Mouse (Mus musculus): Measurements from ENCODE around the gene Ift122.

- TF ChIP-seq UBTF (IDR thresholded peaks at IDR 0.05; ENCODE audit: borderline replicate concordance, insufficient read depth, low read depth, low read length) (no peak), POLR2A (IDR thresholded peaks at IDR 0.05; ENCODE audit: control insufficient read depth in 1 of 2, insufficient read depth in 1 of 2, low read depth in 1 of 2, low read length in 2 of 2, poor library complexity in 1 of 2) (no peak), GATA1 (IDR thresholded peaks at IDR 0.05; ENCODE audit: low read depth, low read length) (no peak), EP300 (IDR thresholded peaks at IDR 0.05; ENCODE audit: low read depth in 1 of 2, low read length in 2 of 2) (no peak), CTCF (IDR thresholded peaks at IDR 0.05 in 2 of 3, conservative IDR thresholded peaks at IDR 0.05 in 1 of 3; ENCODE audit: control insufficient read depth in 1 of 3, insufficient read depth in 1 of 3, low read depth in 2 of 3, low read length in 3 of 3, poor library complexity in 1 of 3, severe bottlenecking in 1 of 3) (no peak), JUND (IDR thresholded peaks at IDR 0.05; ENCODE audit: low read depth, low read length) (no peak), MYC (IDR thresholded peaks at IDR 0.05; ENCODE audit: low read depth, low read length) (no peak), NELFE (IDR thresholded peaks at IDR 0.05; ENCODE audit: low read depth, low read length) (no peak), CHD2 (IDR thresholded peaks at IDR 0.05; ENCODE audit: low read length) (no peak), MYB (IDR thresholded peaks at IDR 0.05; ENCODE audit: low read depth, low read length) (no peak), MEF2A (IDR thresholded peaks at IDR 0.05; ENCODE audit: extremely low read depth, insufficient replicate concordance, low read depth, low read length, poor library complexity, severe bottlenecking) (no peak)
These were observed 73.1 kb downstream of the Ift122 start for GRCm38 (mm10) chr6:115926416-115926815.
